Mouse (Mus musculus) C2C12 (cell line): ENCODE results near the gene Mindy2.

ENCODE experiments used
- CEBPB ChIP-seq: IDR thresholded peaks from one replicate; pipeline ENCODE4 v1.6.1; 2011; ENCODE audit warnings: low read depth, mild to moderate bottlenecking, control low read depth, moderate library complexity
- CTCF ChIP-seq: IDR thresholded peaks from one replicate; pipeline ENCODE4 v1.5.1; 2011; ENCODE audit not compliant: control insufficient read depth, insufficient read depth, insufficient read length
- FOSL1 ChIP-seq: IDR thresholded peaks from one replicate; pipeline ENCODE4 v1.8.0; 2011; ENCODE audit warnings: mild to moderate bottlenecking, low read length; ENCODE audit not compliant: poor library complexity, insufficient read depth, severe bottlenecking
- MYOG ChIP-seq: IDR thresholded peaks from one replicate; pipeline ENCODE4 v1.6.1; 2011; ENCODE audit not compliant: control insufficient read depth, insufficient read length; ENCODE audit errors: extremely low read depth
- USF1 ChIP-seq: IDR thresholded peaks from one replicate; pipeline ENCODE4 v1.6.1; 2011; ENCODE audit warnings: low read depth, mild to moderate bottlenecking, control low read depth, moderate library complexity

DNA sequence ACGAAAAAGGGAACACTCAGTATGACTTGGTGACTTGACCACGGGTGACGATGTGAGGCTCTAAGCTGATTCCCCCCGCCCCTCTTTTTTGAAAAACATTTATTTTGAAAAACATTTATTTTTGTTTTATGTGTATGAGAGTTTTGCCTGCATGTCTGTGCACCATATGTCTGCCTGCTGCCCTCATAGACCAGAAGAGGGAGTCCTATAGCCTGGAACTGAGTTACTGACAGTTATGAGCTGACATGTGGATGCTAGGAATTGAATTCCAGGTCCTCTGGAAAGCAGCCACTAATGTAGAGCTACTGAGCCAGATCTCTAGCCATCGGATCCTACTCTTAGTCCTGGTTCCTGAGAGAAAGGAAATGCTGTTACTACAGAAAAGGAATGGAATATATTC, 19.0 kb upstream of the Mindy2 start:
- TF ChIP-seq CEBPB (no peak), USF1 (no peak), CTCF (no peak), MYOG (no peak), FOSL1 (no peak)
